Mouse (Mus musculus): ENCODE data around the gene Upk3b.
A peak's percentile ranks its signal among the peaks of the same experiment; 100 is the strongest.

Upk3b gene

DNA sequence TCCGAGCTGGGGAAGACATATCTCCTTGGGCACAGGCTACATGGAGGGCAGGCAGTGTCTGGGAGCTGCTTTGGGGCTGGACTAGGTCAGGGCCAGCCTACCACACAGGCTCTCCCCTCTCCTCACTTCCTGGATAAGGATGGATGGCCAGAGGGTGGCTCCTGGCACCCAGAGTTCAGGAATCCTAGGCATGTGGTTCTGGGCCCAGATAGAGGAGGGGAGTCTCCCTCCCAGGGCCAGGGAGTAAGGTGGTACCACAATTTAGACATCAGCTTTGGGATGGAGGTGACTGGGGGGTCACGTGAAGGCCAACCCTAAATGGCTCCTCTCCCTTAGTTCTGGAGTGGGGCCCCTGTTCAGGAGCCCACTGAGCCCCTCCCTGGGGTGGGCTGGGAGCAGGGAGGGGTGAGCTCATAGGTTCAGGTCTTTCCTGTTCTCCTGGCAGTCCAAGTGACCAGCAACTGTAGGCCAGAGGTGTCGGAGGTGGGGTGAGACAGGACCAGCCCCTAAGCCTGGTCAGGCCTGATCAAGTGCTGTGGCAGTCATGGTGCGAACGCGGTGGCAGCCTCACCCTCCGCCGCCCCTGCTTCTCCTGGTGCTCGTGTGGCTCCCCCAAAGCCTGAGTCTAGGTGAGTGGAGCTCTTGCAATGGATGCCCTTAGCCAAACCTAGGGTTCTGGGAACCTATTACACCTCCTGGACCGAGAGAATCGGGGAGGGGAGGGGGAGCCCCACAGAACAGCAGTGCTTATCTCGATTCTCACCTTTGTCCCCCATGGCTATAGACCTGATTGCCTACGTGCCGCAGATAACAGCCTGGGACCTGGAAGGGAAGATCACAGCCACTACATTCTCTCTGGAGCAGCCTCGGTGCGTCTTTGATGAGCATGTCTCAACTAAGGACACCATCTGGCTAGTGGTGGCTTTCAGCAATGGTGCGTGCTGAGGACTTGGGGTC, at the start of gene Upk3b:
TSS of gene Upk3b (plus strand) at position 239 of the 957 bp plus-strand sequence.
- DNase-seq (ENCODE audit: low read depth, low spot score), result no peak

DNA sequence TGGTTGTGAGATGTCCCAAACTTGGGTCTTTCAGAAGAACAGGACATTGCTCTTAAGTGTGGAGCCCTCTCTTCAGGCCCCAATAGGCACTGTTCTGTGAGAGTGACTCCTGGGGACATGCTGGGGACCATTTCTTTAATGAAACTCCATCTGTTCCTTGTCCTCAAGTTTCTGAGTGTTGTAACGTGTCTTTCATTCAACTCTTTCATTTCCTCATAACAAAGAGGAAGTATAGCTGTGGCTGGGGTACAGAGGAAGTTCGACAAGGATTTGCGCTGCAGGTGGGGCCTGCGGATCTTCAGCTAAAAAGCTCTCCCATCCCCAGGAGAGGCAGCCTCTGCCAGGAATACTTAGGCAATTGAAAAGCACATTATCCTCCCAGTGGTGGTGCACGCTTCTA, 47.7 kb upstream of the Upk3b start:
- DNase-seq (ENCODE audit: low read depth, low spot score), result no peak

DNA sequence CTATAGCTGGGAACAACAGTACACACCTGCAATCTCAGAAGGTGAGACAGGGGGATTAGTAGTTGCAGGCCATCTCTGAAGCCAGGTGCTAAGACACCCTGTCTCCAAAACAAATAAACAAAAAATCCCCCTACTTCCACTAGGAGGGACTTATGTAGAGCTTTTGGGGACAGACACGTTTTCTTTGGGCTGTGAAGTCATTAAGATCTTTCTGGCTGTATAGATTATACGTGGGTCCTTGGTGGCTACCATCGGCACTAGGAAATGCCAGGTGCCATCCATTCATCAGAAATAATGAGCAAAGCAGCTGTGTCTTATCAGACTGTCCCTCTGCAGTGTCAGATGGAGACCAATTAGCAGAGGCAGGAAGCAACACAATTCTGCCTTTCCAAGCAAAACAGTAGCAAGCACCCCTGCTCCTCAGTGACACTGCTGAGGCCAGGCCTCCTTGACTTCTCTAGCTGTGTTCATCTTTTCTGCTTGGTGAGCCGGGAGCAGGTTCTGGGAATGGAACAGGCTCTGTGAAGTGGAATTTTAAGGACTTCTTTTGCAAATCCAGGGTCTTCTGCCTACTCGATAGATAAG, 44.8 kb upstream of the Upk3b start:
- no peak for DNase-seq (ENCODE audit: low read depth, low spot score)

DNA sequence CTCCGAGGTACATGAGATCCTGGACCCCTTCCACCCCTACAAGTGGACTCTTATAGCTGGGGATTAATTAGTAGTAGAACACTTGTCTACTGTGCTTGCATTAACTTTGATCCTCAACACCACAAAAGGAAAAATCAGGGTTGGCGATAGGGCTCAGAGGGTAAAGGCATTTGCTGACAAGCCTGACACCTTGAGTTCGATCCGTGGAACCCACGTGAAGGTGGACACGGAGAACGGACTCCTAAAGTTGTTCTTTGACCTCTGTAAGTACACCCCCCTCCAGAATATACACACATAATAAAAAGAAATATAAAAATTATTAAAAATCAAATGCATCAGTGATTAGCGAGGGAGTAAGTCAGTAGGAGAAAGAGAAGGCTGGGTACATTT, 44.0 kb upstream of the Upk3b start:
- DNase-seq (ENCODE audit: low read depth, low spot score), result no peak

DNA sequence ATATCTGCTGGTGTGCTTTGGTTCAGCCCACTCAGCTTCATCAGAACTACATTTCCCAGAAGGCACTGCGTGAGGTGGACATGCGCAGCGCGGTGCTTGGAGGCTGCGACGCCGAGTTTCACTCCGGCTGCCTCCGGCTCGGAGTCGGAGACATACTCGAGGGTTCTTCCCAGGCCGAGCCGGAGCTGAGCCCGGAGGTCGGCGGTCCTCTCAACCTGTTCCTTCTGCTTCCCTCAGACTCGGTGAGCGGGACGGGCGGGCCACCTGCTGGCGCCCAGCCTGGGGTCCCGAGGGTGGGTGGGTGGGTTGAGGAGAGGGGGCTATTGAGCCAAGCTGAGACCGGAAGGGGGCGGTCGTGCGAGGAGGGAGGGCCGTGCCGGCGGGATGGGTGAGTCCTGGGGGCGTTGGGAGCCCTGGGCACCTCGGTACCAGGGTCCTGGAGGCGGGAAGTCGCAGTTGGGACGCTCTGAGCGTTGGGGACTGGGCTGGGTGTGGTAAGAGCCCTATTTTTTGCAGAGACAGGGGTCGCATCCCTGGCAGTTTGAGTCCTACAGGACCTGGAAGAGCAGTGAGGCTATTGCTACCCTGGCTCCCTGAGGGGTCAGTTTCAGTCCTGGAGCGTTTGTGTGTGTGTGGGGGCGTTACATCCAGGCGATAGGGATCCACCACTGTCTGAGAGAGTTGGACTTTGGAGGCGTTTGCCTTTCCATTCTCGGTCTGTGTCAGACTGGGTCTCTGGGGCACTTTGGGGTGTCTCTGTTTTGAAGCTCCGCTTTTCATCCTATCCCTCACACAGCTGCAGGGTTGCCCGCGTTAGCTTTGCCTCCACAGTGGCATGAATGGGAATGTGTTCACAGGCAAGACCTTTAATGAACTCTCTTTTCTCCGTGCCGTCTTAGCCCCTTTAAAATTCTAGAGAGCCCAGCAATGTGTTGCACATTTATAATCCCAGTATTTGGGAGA, 43.3 kb upstream of the Upk3b start, which contains the start of gene Dtx2:
TSS of gene Dtx2 (plus strand) at position 76 of the 963 bp plus-strand sequence.
- DNase-seq (ENCODE audit: low read depth, low spot score), result peak; percentile 92

DNA sequence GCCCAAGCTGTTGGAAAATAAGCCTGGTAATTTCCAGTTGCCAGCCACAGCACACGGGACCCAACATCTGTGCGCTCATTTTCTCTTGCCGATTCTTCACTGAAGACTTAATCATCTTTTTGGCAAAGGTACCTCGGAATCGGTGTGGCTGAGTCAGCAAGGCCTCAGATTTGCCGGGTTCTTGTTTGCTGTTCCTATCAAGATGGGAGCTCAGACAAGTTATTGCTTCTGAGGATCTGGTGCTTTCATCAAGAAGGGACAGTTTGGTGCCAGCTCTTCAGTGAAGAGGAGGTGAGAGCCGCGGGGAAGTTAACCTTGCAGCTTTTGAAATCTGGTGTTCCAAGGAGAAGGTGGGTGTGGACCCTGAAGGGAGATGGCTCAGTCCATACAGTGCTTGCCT, 42.1 kb upstream of the Upk3b start:
- DNase-seq (ENCODE audit: low read depth, low spot score), result no peak

DNA sequence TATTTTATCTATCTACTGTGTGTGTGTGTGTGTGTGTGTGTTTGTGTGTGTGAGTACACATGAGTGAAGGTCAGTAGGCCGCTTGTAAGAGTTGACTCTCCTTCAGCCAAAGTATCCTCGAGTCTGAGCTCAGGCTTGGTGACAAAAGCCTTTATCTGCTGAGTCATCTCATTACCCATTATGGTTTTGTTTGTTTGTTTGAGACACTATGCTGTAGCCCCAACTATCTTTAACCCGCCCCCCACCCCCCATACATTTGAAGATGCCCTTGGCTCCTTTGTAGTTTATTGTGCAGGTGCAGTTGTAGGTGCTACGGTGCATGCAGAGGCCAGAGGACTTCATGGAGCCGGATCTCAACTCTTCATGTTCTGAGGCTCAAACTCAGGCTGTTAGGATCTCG, 37.1 kb upstream of the Upk3b start:
- no peak for DNase-seq (ENCODE audit: low read depth, low spot score)

DNA sequence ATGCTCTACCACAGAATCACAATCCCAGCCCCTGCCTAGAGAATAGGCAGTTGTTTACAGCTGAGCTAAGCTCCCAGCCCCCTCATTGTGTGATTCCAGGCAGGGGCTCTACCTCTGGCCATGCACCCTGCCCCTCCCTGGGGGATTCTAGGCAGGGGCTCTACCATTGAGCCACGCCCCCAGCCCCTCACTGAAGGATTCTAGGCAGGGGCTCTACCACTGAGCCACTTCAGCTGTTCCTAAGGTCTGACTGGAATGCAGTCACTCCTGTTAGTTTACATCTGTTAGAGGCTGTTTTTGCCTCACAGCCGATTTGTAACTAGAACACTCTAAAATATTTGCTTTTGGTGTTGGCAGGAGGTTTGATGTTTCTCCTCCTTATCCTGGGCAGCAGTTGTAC, 36.0 kb upstream of the Upk3b start:
- DNase-seq (ENCODE audit: low read depth, low spot score), result no peak

DNA sequence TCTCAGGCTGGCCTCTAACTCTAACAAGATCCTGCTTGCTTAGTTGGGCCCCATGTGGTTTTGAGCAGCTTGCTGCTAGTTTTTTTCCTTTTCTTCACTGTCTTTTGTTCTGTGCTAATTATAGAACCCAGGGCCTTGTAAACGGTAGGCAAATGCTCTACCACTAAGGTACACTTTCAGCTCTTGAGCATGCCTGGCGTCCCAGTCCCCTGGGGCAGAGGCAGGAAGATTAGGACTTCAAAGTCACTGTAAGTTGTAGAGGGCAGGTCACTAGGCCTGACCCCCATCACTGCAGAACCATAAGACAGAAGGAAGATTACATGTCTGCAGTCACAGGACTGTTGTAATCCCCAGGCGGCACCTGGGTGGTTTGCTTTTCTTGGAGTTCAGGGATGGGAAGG, 35.5 kb upstream of the Upk3b start:
- DNase-seq (ENCODE audit: low read depth, low spot score), result no peak

DNA sequence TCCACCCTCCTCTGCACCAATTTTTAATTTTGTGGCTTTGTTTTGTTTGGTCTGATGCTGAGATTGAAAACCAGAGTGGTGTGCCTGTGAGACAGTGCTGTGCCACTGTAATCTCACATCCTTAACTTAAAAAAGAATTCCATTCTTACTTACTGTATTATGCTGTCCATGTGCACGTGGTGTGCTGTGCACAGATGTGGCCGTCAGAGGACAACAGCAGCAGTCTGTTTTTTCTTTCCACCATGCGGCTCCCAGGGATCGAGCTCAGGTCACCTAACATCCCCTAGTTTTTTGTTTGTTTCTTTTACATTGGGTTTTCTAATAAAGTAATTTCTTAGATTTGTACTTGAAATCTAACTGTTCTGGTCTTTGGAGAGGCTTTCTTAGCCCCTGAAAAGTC, 33.8 kb upstream of the Upk3b start:
- no peak for DNase-seq (ENCODE audit: low read depth, low spot score)

DNA sequence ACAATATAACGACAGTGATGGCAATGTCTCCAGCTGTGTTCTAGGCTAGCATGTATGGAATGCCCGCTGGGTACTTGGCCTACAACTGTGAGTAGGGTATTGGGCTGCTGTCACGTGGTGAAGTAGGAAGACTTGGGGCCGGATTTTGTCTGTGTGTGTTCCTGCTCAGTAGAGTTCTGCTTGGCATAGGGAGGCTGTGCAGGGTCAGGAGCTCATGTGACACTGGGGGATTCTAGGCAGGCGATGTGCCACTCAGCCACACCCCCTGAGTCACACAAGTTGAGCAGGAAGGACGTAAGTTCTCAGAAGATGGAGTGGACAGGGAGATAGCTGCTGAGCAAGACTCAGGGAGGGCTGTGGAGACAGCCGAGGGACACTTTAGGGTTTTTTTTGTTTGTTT, 30.6 kb upstream of the Upk3b start:
- DNase-seq (ENCODE audit: low read depth, low spot score), result no peak

DNA sequence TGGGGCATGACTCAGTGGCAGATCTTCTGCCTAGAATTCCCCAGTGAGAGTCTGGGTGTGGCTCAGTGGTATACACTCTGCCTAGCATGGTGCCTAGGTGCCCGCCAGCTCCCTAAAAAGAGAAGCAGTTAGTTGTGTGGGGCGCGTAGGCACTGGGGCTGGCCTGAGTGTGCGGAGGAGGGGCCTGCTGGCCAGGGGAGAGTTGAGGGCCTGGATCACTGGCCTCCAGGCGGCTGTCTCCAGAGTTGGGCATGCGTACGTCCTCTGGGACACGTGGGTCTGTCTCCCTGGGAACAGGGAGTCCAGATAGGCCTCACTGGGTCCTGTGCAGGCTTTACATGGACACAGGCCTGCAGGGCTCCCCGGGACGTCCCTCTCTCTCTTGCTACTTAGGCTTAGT, 23.4 kb upstream of the Upk3b start:
- DNase-seq (ENCODE audit: low read depth, low spot score), result no peak

DNA sequence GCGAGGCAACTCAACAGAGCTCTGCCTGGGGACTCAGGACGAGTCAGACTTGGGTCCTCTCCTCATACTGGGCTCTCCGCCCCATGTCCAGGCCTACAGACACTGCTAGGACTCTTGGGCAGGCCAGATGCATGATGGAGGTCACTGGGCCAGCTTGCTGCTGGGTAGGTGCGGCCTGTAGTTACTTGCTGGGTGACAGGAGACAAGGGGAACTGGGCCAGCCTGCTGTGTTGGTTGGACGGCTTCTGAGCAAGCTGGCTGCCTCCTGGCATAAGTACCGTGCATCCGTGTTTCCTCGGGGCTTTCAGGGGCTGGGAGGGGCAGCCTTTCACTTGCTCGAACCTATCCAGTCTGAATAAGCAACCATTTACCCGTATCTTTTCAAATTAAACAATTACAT, 22.7 kb upstream of the Upk3b start:
- no peak for DNase-seq (ENCODE audit: low read depth, low spot score)

DNA sequence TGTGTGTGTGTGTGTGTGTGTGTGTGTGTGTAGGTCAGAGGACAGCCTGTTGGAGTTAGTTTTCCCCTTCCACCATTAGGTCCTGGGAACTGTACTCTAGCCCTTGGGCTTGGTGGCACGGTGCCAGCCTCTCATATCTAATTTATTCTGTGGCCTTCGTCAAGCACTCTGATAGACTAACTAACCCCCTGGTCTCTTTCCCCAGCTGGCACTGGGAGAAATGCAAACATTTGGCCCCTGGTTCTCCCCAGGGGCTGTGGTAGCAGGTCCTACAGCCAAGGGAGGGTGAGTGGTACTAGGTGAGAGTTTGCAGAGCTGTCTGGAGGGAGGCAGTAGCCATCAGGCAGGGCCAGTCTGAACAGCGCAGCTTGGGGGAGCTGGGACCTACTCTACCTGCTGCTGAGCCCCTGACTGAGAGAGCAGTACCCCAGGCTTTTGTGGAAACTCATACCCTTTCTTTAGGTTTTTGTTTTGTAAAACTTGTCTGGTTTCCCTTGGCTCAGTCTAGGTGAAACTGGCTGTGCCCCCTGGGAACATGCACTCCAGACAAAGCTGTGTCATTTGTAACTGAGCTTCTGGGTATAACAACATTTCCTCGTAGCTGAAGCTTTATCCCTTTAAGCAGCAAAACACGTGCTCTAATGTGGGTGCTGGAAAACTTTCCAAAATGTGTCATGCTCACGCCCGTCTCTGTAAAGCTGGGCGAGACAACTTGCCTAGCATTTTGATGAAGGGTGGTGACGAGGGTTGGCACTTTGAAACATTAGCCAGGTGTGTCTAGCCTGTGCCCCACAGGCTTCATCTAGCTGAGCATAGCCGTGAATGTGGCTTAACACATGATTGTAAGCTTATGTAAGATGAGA, 22.1 kb upstream of the Upk3b start:
- DNase-seq (ENCODE audit: low read depth, low spot score), result no peak

DNA sequence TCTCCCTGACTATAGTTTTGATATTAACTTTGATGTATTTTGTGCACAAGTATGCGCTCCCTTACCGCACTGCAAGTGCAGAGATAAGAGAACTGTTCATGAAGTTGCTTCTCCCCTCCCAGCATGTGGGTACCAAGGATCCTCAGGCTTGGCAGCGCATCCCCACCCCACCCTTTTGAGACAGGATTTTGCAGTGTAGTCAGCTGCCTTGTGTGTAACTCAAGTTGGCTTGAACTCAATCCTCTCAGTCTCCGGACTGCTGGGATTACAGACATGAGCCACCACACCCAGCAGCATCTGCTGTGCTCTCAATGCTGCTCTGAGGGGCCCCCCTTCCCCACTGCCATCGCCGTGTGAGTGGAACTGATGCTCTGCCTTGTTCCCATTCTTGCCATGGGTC, 21.0 kb upstream of the Upk3b start:
- no peak for DNase-seq (ENCODE audit: low read depth, low spot score)

DNA sequence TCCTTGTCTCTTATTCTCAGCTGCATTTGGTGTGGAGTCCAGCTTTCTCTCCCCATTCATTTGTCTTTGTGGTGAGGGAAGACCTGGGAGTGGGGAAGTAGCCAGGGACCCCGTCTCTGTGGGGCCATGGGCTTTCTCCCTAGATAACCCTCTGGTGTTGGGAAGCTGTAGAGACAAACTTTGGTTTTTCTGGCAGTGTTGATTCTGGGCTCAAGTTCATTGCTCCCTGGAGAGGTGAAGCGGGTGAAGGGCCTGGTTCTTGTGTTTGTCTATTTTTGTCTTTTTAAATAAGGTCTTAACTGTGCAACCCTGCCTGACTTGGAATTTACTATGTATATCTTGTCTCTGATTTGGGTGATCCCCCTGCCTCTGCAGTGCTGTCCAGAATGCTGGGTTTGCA, 19.6 kb upstream of the Upk3b start:
- no peak for DNase-seq (ENCODE audit: low read depth, low spot score)

DNA sequence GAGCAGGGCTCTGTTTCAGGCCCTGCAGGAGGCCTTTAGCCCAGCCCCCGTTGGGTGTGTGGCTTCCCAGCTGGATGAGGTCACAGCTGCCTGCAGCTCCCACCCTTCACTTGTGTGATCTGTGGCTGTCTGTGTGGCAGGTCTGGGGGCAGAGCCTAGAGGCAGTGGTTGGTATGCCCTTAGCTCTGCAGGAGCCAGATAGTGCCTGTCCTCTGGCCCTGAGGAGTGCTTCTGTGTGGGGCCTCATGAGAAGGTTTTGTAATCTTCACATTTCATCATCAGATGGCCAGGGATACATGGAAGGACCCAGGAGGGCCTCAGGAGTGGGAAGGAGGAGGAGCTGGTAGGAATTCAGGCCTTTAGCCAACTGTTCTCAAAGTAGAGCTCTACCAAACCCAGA, 18.4 kb upstream of the Upk3b start:
- DNase-seq (ENCODE audit: low read depth, low spot score), result no peak

DNA sequence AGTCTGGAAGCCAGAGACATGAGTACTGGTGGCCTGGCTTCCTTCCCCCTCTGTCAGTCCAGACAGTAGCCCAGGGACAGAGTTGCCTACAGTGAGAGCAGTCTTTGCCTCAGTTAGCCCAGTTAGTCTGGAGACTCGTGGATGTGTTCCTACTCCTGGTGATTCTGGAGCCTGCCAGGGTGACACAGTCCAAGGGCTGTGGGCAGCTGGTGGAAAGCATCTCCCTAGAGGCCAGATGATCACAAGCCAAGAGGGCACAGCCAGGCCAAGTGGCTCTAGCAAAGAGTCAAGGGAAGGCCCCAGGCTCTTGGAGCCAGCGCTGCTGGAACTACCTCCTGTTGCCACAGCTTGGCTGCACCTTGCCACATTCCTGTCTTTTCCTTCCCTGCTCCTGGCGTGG, 12.6 kb upstream of the Upk3b start:
- DNase-seq (ENCODE audit: low read depth, low spot score), result no peak

DNA sequence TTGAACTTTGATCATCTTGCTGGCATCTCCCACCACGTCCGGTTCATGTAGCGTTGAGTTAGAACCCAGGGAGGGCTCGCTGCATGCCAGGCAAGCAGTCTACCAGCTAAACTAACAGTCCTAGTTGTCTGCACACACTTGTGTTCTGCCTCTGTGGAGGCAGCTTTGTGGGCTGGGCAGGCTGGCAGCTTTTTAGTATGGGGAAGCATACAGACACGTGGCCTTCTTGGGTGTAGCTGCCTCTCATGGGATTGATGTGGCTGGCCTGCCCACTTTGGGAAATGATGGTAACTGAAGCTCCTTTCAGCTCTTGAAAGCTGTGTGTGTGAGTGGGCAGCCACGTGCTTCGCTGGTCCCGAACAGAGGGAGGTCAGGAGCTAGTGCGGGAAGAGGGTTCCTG, 11.4 kb upstream of the Upk3b start:
- no peak for DNase-seq (ENCODE audit: low read depth, low spot score)

DNA sequence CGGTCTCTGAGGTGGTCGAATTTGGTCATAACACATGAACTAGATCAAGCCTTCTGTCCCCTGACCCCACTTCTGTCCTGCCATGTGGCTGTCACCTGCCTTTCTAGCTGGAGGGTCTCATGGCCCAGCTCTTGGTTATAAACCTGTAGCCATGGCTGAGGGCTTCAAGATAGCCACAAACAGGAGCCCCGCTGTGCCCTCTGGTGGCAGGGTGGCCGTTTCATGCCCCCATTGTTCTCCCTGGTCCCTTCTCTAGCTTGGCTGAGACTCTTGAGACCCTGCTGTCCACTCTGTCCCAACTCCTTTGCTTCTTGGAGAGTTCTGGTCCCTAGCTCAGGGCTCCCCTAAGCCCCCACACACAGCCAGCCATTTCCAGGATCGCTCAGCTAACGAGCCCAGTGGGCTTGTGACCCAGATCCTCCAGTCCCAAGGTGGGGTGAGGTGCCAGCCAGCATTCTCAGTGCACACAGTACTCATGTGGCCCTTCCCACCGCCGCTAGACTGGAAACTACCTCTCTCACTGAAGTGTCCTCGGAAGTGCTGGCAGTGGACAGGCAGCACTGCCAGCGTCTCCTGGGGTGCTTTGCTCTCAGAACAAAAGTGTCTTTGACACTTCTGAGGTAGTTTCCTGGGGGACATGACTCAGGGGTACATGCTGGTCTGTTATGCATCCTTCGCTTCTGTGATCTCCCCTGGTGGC, 10.5 kb upstream of the Upk3b start:
- no peak for DNase-seq (ENCODE audit: low read depth, low spot score)
